Mouse (Mus musculus): ENCODE measurements around the gene Frs3. TPM values are rescaled to one million over a fixed set of nuclear protein-coding genes. Genes with fewer than 3 reads are reported as not detected.
A peak's percentile ranks its signal among the peaks of the same experiment; 100 is the strongest.

Gene Frs3
- polyA plus RNA-seq, 1 experiment from 2014 or later: 32.3 TPM

DNA sequence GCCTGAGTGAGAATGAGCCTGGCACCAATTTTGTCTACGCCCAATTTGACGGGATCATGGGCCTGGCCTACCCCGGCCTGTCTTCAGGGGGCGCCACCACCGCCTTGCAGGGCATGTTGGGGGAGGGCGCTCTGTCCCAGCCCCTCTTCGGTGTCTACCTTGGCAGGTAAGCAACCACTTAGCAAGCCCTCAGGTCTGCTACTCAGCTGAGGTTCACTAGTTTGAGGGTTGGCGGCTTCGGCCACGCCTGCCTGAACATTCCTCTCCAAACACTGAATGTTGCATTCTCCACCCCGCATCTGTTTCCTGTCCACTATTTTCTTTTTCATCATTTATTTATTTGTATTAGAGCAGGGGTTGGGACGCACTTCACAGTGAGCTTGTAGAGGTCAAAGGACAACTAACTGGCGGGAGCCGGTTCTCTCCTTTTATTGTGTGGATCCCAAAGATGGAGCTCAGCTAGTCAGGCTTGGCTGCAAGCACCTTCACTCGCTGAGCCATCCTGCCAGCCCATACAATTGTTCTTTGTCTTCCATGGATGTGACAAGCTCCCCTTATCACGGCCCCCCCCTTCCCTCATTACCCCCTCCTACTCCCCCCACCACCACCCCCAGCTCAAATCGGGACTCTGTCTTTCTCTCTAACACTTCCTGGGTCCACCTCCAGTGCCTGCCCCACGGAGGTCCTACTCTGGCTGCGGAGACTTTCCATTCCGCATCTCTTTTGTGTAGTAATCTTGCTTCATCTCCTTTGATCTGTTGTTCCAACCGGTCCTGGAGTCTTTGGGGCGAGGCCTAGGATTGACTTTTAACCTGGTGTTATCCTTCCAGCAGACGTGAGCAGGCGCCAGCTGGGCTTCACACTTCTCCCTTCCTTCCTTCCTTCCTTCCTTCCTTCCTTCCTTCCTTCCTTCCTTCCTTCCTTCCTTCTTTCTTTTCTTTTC is 42.1 kb downstream of the Frs3 start:
- Histone ChIP-seq H3K4me2 (ENCODE audit: low read length) (no peak overlapping the region), H3K4me3 (replicated peaks; ENCODE audit: low read depth, low read length) (no peak overlapping the region), H3K36me3 (ENCODE audit: control insufficient read depth, insufficient read depth, low read length) (no peaks in the 10 kb centered on the region), H3K27ac (replicated peaks; ENCODE audit: low read depth, low read length) (no peak overlapping the region), H3K27me3 (ENCODE audit: control insufficient read depth, insufficient read depth, low read length) (no peaks in the 10 kb centered on the region), H3K4me1 (ENCODE audit: control insufficient read depth, insufficient read depth, low read length) (no peaks in the 10 kb centered on the region), H3K9ac (replicated peaks; ENCODE audit: low read length) (no peak overlapping the region), H3K9me3 (ENCODE audit: control insufficient read depth, low read length) (no peaks in the 10 kb centered on the region)
- 45% methylated on average over 24 of the region's 24 CpGs for WGBS
- DNase-seq (no peak), ATAC-seq (ENCODE audit: low FRiP score, low TSS enrichment) (no peak)

GRCm38 (mm10) chr17:47735553-47736100 is 46.8 kb downstream of the Frs3 start:
- H3K27me3 ChIP-seq (ENCODE audit: control insufficient read depth, insufficient read depth, low read length): peaks cover 23% of the 10 kb centered on the region
- H3K27ac ChIP-seq (replicated peaks; ENCODE audit: low read depth, low read length): no peak overlapping the region
- DNase-seq (no peak), ATAC-seq (ENCODE audit: low FRiP score, low TSS enrichment) (no peak)
- no peak overlapping the region for H3K4me2 ChIP-seq (ENCODE audit: low read length)
- no peak overlapping the region for H3K9ac ChIP-seq (replicated peaks; ENCODE audit: low read length)
- 75% methylated on average over 14 of the region's 14 CpGs for WGBS
- H3K4me1 ChIP-seq (ENCODE audit: control insufficient read depth, insufficient read depth, low read length): peaks cover 13% of the 10 kb centered on the region
- H3K4me3 ChIP-seq (replicated peaks; ENCODE audit: low read depth, low read length): no peak overlapping the region
- H3K36me3 ChIP-seq (ENCODE audit: control insufficient read depth, insufficient read depth, low read length): no peaks in the 10 kb centered on the region
- no peaks in the 10 kb centered on the region for H3K9me3 ChIP-seq (ENCODE audit: control insufficient read depth, low read length)

DNA sequence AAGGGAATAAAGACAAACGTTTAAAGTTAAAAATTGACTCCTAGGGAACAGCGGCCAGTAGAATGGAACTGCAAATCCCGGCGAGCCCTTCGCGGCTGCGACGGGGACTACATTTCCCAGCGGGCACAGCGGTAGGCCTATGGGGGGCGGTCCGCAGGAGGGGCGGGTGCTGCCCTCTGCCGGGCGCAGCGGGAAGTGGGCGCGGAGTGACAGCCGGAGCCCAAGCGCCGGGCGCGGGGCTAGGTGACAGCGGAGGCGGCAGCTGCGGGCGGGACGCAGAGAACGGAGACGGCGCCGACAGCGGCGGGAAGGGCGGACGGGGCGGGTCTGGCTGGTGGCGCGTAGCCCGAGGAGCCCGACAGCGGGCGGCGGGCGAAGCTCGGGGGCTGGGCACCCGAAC is 48.0 kb downstream of the Frs3 start, which contains the start of gene Tfeb:
Gene Tfeb, plus strand, starts transcription at position 175 of the 400 bp plus-strand sequence.
- Histone ChIP-seq H3K9ac (replicated peaks; ENCODE audit: low read length) (peak within 1 kb of the TSS; percentile 50), H3K36me3 (ENCODE audit: control insufficient read depth, insufficient read depth, low read length) (no peaks in the 10 kb centered on the region), H3K4me3 (replicated peaks; ENCODE audit: low read depth, low read length) (peak within 1 kb of the TSS; percentile 56), H3K4me2 (ENCODE audit: low read length) (peak within 1 kb of the TSS; percentile 95), H3K27ac (replicated peaks; ENCODE audit: low read depth, low read length) (no peak within 1 kb of the TSS), H3K27me3 (ENCODE audit: control insufficient read depth, insufficient read depth, low read length) (peaks cover 23% of the 10 kb centered on the region), H3K9me3 (ENCODE audit: control insufficient read depth, low read length) (no peaks in the 10 kb centered on the region), H3K4me1 (ENCODE audit: control insufficient read depth, insufficient read depth, low read length) (peaks cover 13% of the 10 kb centered on the region)
- WGBS: under 1% methylated on average over 47 of the region's 47 CpGs
- ATAC-seq (ENCODE audit: low FRiP score, low TSS enrichment) (peak; percentile 80), DNase-seq (peak; percentile 98)

DNA sequence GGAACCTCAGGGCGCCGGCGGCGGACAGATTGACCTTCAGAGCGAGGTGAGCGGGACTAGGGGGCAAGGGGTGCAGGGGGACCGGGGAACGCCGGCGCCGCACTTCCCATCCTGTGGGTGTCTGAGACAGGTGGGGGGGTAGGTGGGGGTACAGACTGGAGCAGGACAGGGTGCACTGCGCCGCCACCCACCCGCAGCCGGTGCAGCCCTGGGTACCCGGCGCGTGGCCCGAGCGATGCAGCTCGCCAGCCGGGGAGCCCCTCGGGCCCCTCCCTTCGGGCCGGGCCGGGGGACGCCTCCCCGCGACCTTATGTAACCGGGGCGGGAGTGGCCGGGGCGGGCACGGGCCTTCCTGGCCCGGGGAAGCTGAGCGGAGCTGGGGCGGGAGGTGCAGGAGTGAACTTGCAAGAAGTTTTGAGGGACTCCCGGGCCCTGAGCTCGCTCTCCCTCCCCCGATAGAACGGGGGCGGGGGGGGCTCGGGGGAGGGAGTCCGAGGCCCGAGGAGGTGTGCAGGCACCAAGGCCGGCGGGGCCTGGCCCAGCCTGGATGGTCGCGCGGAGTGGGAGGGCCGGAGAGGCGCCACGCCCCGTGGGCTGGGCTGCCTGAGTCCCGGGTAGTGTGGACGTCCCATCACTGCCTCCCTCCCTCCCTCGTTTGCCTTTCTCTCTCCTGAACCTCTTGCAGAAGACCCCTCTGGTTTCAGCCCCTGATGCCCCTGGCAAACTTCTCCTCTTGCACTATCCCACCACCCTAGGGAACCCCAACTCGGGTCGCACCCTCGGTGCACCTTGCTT is 48.6 kb downstream of the Frs3 start:
- under 1% methylated on average over 57 of the region's 60 CpGs for WGBS
- Histone ChIP-seq H3K4me3 (replicated peaks; ENCODE audit: low read depth, low read length) (peak overlapping the region; percentile 56), H3K9ac (replicated peaks; ENCODE audit: low read length) (peak overlapping the region; percentile 50), H3K4me1 (ENCODE audit: control insufficient read depth, insufficient read depth, low read length) (peaks cover 13% of the 10 kb centered on the region), H3K27me3 (ENCODE audit: control insufficient read depth, insufficient read depth, low read length) (peaks cover 23% of the 10 kb centered on the region), H3K27ac (replicated peaks; ENCODE audit: low read depth, low read length) (no peak overlapping the region), H3K4me2 (ENCODE audit: low read length) (peak overlapping the region; percentile 95), H3K36me3 (ENCODE audit: control insufficient read depth, insufficient read depth, low read length) (no peaks in the 10 kb centered on the region), H3K9me3 (ENCODE audit: control insufficient read depth, low read length) (no peaks in the 10 kb centered on the region)
- peak; percentile 73 for ATAC-seq (ENCODE audit: low FRiP score, low TSS enrichment)
- peak; percentile 63 for DNase-seq

- DNase-seq (peak; percentile 51), ATAC-seq (ENCODE audit: low FRiP score, low TSS enrichment) (peak; percentile 29)
- Histone ChIP-seq H3K9me3 (ENCODE audit: control insufficient read depth, low read length) (no peaks in the 10 kb centered on the region), H3K27me3 (ENCODE audit: control insufficient read depth, insufficient read depth, low read length) (peaks cover 23% of the 10 kb centered on the region), H3K4me2 (ENCODE audit: low read length) (peak overlapping the region; percentile 95), H3K27ac (replicated peaks; ENCODE audit: low read depth, low read length) (no peak overlapping the region), H3K4me3 (replicated peaks; ENCODE audit: low read depth, low read length) (peak overlapping the region; percentile 56), H3K36me3 (ENCODE audit: control insufficient read depth, insufficient read depth, low read length) (no peaks in the 10 kb centered on the region), H3K9ac (replicated peaks; ENCODE audit: low read length) (peak overlapping the region; percentile 50), H3K4me1 (ENCODE audit: control insufficient read depth, insufficient read depth, low read length) (peaks cover 13% of the 10 kb centered on the region)
- WGBS: under 1% methylated on average over 53 of the region's 61 CpGs
Observed at GRCm38 (mm10) chr17:47738066-47738878, 49.4 kb downstream of the Frs3 start.

DNA sequence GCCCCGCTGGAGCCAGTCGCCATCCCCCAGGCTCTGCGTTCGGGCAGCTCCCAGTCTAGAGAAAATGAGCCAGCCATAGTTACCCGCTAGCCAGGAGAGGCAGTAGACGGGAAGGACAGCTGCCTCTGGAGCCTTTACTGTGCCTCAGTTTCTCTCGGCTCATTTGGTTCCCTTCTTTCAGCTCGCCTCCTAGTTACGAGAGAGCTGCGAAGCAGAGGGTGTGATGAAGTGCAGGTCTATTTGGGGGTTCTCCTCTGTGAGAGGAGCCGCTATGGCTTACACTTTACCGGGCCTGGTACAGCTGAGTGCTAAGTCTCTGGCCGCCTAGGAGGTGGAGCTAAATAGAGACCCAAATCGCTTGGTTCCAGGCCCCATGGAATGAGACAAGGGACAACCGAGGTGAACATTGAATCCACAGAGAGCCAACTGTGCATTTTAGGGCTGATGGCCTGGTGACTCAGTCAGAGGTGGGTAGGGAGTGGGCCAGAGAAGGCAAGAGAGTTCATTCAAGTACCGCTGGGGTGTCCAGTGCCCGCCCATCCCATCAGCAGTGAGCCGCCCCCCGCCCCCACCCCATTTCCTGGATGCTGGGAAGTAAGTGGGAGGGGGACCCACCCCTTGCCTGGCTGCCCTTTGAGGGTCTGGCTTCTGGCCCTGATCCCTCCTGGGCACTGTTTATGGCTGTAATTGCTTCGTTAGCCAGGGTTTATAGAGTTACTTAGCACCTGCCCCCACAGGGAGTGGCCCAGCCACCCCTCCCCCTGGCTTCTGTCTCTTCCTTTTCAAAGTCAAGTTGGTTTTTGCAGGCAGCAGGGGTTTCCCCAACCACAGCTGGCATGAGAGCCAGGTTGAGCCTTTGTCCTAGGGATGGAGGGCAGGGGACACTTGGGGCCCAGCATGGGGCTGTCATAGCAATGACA is 50.3 kb downstream of the Frs3 start:
- no peaks in the 10 kb centered on the region for H3K9me3 ChIP-seq (ENCODE audit: control insufficient read depth, low read length)
- peak overlapping the region; percentile 56 for H3K4me3 ChIP-seq (replicated peaks; ENCODE audit: low read depth, low read length)
- peak overlapping the region; percentile 95 for H3K4me2 ChIP-seq (ENCODE audit: low read length)
- DNase-seq (no peak), ATAC-seq (ENCODE audit: low FRiP score, low TSS enrichment) (no peak)
- H3K36me3 ChIP-seq (ENCODE audit: control insufficient read depth, insufficient read depth, low read length): no peaks in the 10 kb centered on the region
- WGBS: 4% methylated on average over 20 of the region's 20 CpGs
- H3K4me1 ChIP-seq (ENCODE audit: control insufficient read depth, insufficient read depth, low read length): peaks cover 13% of the 10 kb centered on the region
- H3K27me3 ChIP-seq (ENCODE audit: control insufficient read depth, insufficient read depth, low read length): peaks cover 23% of the 10 kb centered on the region
- peak overlapping the region; percentile 23; the same call in 1 of the 2 replicates for H3K9ac ChIP-seq (replicated peaks; ENCODE audit: low read length)
- H3K27ac ChIP-seq (replicated peaks; ENCODE audit: low read depth, low read length): no peak overlapping the region

GRCm38 (mm10) chr17:47740186-47740585 is 51.4 kb downstream of the Frs3 start:
- Histone ChIP-seq H3K9ac (replicated peaks; ENCODE audit: low read length) (no peak overlapping the region), H3K4me3 (replicated peaks; ENCODE audit: low read depth, low read length) (no peak overlapping the region), H3K4me1 (ENCODE audit: control insufficient read depth, insufficient read depth, low read length) (peaks cover 13% of the 10 kb centered on the region), H3K9me3 (ENCODE audit: control insufficient read depth, low read length) (no peaks in the 10 kb centered on the region), H3K4me2 (ENCODE audit: low read length) (no peak overlapping the region), H3K27me3 (ENCODE audit: control insufficient read depth, insufficient read depth, low read length) (peaks cover 23% of the 10 kb centered on the region), H3K27ac (replicated peaks; ENCODE audit: low read depth, low read length) (no peak overlapping the region), H3K36me3 (ENCODE audit: control insufficient read depth, insufficient read depth, low read length) (no peaks in the 10 kb centered on the region)
- no peak for ATAC-seq (ENCODE audit: low FRiP score, low TSS enrichment)
- 66% methylated on average over 2 of the region's 2 CpGs for WGBS
- no peak for DNase-seq

Data from midbrain, embryonic 14.5 days (tissue).